Mouse (Mus musculus): ENCODE results near the gene Rab7. TPM values are rescaled to one million over a fixed set of nuclear protein-coding genes. Genes with fewer than 3 reads are reported as not detected.
A peak's percentile ranks its signal among the peaks of the same experiment; 100 is the strongest.
"Not testable (repeated sequence)": the region's sequence is repeated elsewhere in the genome, so short reads cannot be mapped to it uniquely, and the experiment has no call there.

Gene Rab7
- polyA plus RNA-seq, 1 experiment from 2014 or later: 194 TPM

GRCm38 (mm10) chr6:88054081-88054835, 9.2 kb upstream of the Rab7 start:
- DNase-seq (ENCODE audit: low spot score): no peak

GRCm38 (mm10) chr6:88053228-88054080, 8.4 kb upstream of the Rab7 start:
- DNase-seq (ENCODE audit: low spot score): no peak

- DNase-seq (ENCODE audit: low spot score): no peak
Observed at GRCm38 (mm10) chr6:88051206-88051605, 6.1 kb upstream of the Rab7 start.

- DNase-seq (ENCODE audit: low spot score): no peak
Observed at GRCm38 (mm10) chr6:88049008-88049407, 3.9 kb upstream of the Rab7 start.

- DNase-seq (ENCODE audit: low spot score): no peak
Observed at GRCm38 (mm10) chr6:88047853-88048252, 2.8 kb upstream of the Rab7 start.

GRCm38 (mm10) chr6:88045406-88045766, 316 bp upstream of the Rab7 start:
- DNase-seq (ENCODE audit: low spot score): no peak

GRCm38 (mm10) chr6:88044234-88044576, 865 bp downstream of the Rab7 start:
- DNase-seq (ENCODE audit: low spot score): peak; percentile 7

GRCm38 (mm10) chr6:88042336-88042735, 2.7 kb downstream of the Rab7 start:
- no peak for DNase-seq (ENCODE audit: low spot score)

GRCm38 (mm10) chr6:88041221-88041620, 3.8 kb downstream of the Rab7 start:
- DNase-seq (ENCODE audit: low spot score): no peak

- DNase-seq (ENCODE audit: low spot score): no peak
Observed at GRCm38 (mm10) chr6:88039426-88039825, 5.6 kb downstream of the Rab7 start.

GRCm38 (mm10) chr6:88037471-88038045, 7.5 kb downstream of the Rab7 start:
- DNase-seq (ENCODE audit: low spot score): no peak

GRCm38 (mm10) chr6:88033504-88033903, 11.6 kb downstream of the Rab7 start:
- no peak for DNase-seq (ENCODE audit: low spot score)

- DNase-seq (ENCODE audit: low spot score): no peak
Observed at GRCm38 (mm10) chr6:88030432-88030831, 14.6 kb downstream of the Rab7 start.

- DNase-seq (ENCODE audit: low spot score): no peak
Observed at GRCm38 (mm10) chr6:88027390-88027789, 17.7 kb downstream of the Rab7 start.

GRCm38 (mm10) chr6:88023316-88023890, 21.7 kb downstream of the Rab7 start:
- DNase-seq (ENCODE audit: low spot score): no peak

- DNase-seq (ENCODE audit: low spot score): no peak
Observed at GRCm38 (mm10) chr6:88019154-88019553, 25.9 kb downstream of the Rab7 start.

GRCm38 (mm10) chr6:88017821-88018220, 27.2 kb downstream of the Rab7 start:
- no peak for DNase-seq (ENCODE audit: low spot score)

- DNase-seq (ENCODE audit: low spot score): no peak
Observed at GRCm38 (mm10) chr6:88015797-88016196, 29.3 kb downstream of the Rab7 start.

- DNase-seq (ENCODE audit: low spot score): no peak
Observed at GRCm38 (mm10) chr6:88013456-88013855, 31.6 kb downstream of the Rab7 start.

- DNase-seq (ENCODE audit: low spot score): no peak
Observed at GRCm38 (mm10) chr6:88012601-88013000, 32.5 kb downstream of the Rab7 start.

- DNase-seq (ENCODE audit: low spot score): not testable (repeated sequence)
Observed at GRCm38 (mm10) chr6:88011106-88011505, 34.0 kb downstream of the Rab7 start.

- DNase-seq (ENCODE audit: low spot score): no peak
Observed at GRCm38 (mm10) chr6:88009209-88009608, 35.9 kb downstream of the Rab7 start.
